Mouse (Mus musculus) olfactory bulb, adult 2 months (tissue): ENCODE measurements around the gene Secisbp2. TPM values are rescaled to one million over a fixed set of nuclear protein-coding genes. Genes with fewer than 3 reads are reported as not detected.
"Not testable (repeated sequence)": the region's sequence is repeated elsewhere in the genome, so short reads cannot be mapped to it uniquely, and the experiment has no call there.

Experiments
- H3K27ac ChIP-seq: fragments of 200-500 bp; 2 replicates; pipeline ENCODE4 v1.5.1; 2012; ENCODE audit warnings: low read depth, low read length; ENCODE audit not compliant: insufficient read depth
- H3K4me1 ChIP-seq: fragments of 200-500 bp; 2 replicates; pipeline ENCODE4 v1.6.1; 2012; ENCODE audit warnings: low read length; ENCODE audit not compliant: control insufficient read depth, insufficient read depth
- H3K4me3 ChIP-seq: fragments of 200-500 bp; 2 replicates; pipeline ENCODE4 v1.5.1; 2012; ENCODE audit warnings: mild to moderate bottlenecking, low read depth, low read length, moderate library complexity; ENCODE audit not compliant: insufficient read depth
- CTCF ChIP-seq: fragments of 200-500 bp; IDR thresholded peaks from 2 replicates; pipeline ENCODE4 v1.5.1; 2012; ENCODE audit warnings: low read depth, mild to moderate bottlenecking, low read length, moderate library complexity; ENCODE audit not compliant: insufficient read depth
- POLR2A ChIP-seq: fragments of 200-500 bp; IDR thresholded peaks from 2 replicates; pipeline ENCODE4 v1.6.1; 2012; ENCODE audit warnings: mild to moderate bottlenecking, low read depth, low read length, moderate library complexity; ENCODE audit not compliant: insufficient read depth
- WGBS: fragments of 180-500 bp; shearing (Covaris S2); methylation state at CpG from one replicate; pipeline ENCODE4 v1.1.7; 2018; 5-methylcytosine and 5-hydroxymethylcytosine counted together
- polyA plus RNA-seq: library from polyadenylated mRNA; stranded (reverse); fragments of >200 nt; gene quantifications from 2 replicates; pipeline ENCODE4 v1.2.4, GENCODE M21; 2012; ENCODE audit warnings: low replicate concordance; ENCODE audit not compliant: missing spikeins, insufficient read depth, insufficient read length

Gene Secisbp2
- polyA plus RNA-seq, 1 experiment: not detected

DNA sequence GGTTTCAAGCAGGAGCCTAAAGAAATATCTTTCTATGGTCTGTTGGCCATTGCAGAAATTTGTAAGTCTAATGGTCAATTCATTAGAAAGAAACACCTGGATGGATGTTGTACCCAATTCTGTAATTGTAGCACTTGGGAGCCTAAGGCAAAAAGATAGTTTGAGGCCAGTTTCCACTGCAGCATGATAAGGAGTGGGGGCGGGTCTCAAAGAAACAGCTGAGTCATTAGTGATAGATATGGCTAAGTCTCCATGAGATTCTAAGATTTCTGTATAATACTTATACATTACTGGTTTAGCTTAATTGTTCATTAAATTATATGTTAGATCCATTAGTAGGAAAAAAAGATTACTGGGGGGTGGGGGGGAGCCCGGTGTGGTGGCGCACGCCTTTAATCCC is 3.3 kb upstream of the Secisbp2 start:
- Histone ChIP-seq H3K27ac (no peak overlapping the region), H3K4me1 (peaks cover 14% of the 10 kb centered on the region), H3K4me3 (no peak overlapping the region)
- 83% methylated on average over 4 of the region's 4 CpGs for WGBS
- TF ChIP-seq CTCF (no peak), POLR2A (no peak)

GRCm38 (mm10) chr13:51649740-51650139 is 1.8 kb upstream of the Secisbp2 start:
- Histone ChIP-seq H3K4me3 (no peak overlapping the region), H3K4me1 (peaks cover 11% of the 10 kb centered on the region), H3K27ac (no peak overlapping the region)
- no peak for TF ChIP-seq CTCF
- no peak for TF ChIP-seq POLR2A
- WGBS: 26% methylated on average over 1 of the region's 1 CpGs

GRCm38 (mm10) chr13:51653159-51653558 is 1.7 kb downstream of the Secisbp2 start:
- WGBS: 98% methylated on average over 6 of the region's 6 CpGs
- no peak for TF ChIP-seq POLR2A
- TF ChIP-seq CTCF: no peak
- H3K27ac ChIP-seq: no peak overlapping the region
- H3K4me1 ChIP-seq: peaks cover 8% of the 10 kb centered on the region; the same call in 1 of the 2 replicates
- no peak overlapping the region for H3K4me3 ChIP-seq

GRCm38 (mm10) chr13:51653961-51654360 is 2.5 kb downstream of the Secisbp2 start:
- Histone ChIP-seq H3K4me3 (no peak overlapping the region), H3K4me1 (peaks cover 8% of the 10 kb centered on the region; the same call in 1 of the 2 replicates), H3K27ac (no peak overlapping the region)
- 96% methylated on average over 9 of the region's 9 CpGs for WGBS
- TF ChIP-seq POLR2A: no peak
- no peak for TF ChIP-seq CTCF

DNA sequence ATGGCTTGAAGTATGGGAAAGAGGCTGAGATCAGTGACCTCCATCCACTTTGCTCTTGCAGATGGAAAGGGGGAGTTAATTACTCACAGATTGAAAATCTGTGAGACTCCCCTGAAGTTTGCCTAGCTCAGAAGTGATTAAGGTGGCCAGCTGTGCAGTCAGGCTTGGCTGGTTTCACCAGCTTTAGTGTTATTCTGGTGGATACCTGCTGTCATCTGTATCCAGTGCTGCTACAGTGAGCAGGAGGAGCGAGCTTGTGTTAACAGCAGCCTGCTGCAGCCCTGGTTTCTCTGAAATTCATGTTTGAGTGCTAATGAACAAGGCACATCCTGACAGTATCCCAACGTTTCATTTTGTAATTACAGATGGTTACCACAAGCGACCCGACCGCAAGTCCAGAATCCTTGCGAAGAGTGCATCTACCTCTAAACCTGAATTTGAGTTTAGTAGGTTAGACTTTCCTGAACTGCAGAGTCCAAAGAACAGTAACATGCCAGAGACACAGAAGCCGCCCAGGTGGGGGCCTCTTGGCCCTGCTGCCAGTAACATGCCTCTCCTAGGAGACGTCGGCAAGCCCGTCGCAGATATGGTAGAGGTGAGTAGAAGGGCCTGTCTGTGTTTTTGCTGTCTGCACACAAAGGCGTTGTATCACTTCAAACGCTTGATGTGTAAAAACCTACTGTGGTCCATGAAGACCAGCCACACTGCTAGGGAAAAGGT is 5.2 kb downstream of the Secisbp2 start:
- 93% methylated on average over 13 of the region's 13 CpGs for WGBS
- no peak for TF ChIP-seq POLR2A
- no peak for TF ChIP-seq CTCF
- H3K27ac ChIP-seq: no peak overlapping the region
- H3K4me1 ChIP-seq: peaks cover 8% of the 10 kb centered on the region; the same call in 1 of the 2 replicates
- H3K4me3 ChIP-seq: no peak overlapping the region

- TF ChIP-seq POLR2A: no peak
- TF ChIP-seq CTCF: no peak
- H3K4me3 ChIP-seq: no peak overlapping the region
- 92% methylated on average over 3 of the region's 3 CpGs for WGBS
- H3K4me1 ChIP-seq: peaks cover 2% of the 10 kb centered on the region; the same call in 1 of the 2 replicates
- no peak overlapping the region for H3K27ac ChIP-seq
Measured at GRCm38 (mm10) chr13:51658094-51658493, 6.6 kb downstream of the Secisbp2 start.

GRCm38 (mm10) chr13:51659573-51659972 is 8.1 kb downstream of the Secisbp2 start:
- TF ChIP-seq POLR2A (no peak), CTCF (no peak)
- Histone ChIP-seq H3K4me3 (no peak overlapping the region), H3K4me1 (no peaks in the 10 kb centered on the region), H3K27ac (no peak overlapping the region)
- WGBS: 90% methylated on average over 7 of the region's 7 CpGs

DNA sequence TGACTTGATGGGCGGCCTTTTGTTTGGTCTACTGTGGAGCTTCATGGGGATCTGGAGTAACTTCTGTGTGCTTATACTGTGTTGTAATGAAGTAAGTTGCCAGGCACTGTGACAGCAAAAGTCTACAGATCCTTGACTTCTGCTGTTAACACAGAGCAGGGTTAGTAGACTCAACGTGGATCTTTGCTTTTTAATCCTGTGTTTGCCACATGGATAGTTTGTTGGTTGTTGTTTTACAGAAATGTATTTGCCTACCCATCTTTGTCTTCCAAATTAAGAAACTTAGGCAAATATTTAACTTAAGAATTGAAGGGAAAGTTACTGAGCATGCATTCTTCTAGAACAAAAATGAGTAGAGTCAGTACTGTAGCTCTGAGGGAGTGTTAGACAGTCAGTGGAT is 12.1 kb downstream of the Secisbp2 start:
- TF ChIP-seq POLR2A (no peak), CTCF (no peak)
- Histone ChIP-seq H3K4me3 (no peak overlapping the region), H3K27ac (no peak overlapping the region), H3K4me1 (no peaks in the 10 kb centered on the region)
- 91% methylated on average over 2 of the region's 2 CpGs for WGBS

DNA sequence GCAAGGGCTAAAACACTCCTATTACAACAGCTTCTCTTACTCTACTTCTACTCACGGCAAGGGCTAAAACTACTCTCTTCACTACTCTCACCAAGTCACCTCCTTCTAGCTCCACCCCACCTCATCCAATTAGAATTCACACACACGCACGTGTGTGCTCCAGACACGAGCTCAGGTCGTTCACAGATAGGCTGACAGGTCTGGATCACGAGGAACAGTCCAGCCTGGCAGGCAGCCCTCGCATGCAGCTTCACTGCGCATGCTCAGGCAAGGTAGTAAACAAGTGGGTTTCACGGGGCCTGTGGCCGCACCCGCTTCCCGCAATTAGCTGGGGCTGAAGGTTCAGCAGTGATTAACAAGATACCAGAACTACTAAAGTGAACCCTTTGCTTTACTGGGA is 16.7 kb downstream of the Secisbp2 start:
- 92% methylated on average over 12 of the region's 12 CpGs for WGBS
- not testable (repeated sequence) for H3K4me3 ChIP-seq, H3K27ac ChIP-seq, H3K4me1 ChIP-seq
